7 mouse cellular contexts compared by ENCODE assay signal in genomic region chr14:25486742-25487469, GRCm38 (mm10). TPM values are rescaled to one million over a fixed set of nuclear protein-coding genes. Genes with fewer than 3 reads are reported as not detected.
DNase-seq lines count a peak whose midpoint lies in the region; ATAC-seq and TF ChIP-seq lines count a peak whose summit lies in the region.

No protein-coding gene starts in this region.

- H3K4me1 ChIP-seq in brown adipose tissue, adult 24 weeks (ENCODE audit: control insufficient read depth, insufficient read depth, insufficient read length, low read length) = peaks cover 87% of the 10 kb centered on the region
- peaks cover 62% of the 10 kb centered on the region for H3K4me1 ChIP-seq in midbrain, embryonic 16.5 days (ENCODE audit: control insufficient read depth, insufficient read depth, low read length)

- no peak for TF ChIP-seq CTCF in layer of hippocampus, adult 2 months (conservative IDR thresholded peaks at IDR 0.05)

- DNase-seq in layer of hippocampus, adult 2 months (ENCODE audit: low spot score in 2 of 2) = no peak
- DNase-seq in layer of hippocampus, adult 8-10 months (ENCODE audit: low spot score in 2 of 2) = no peak
- no peak for DNase-seq in gastrocnemius, postnatal 14 days
- DNase-seq in frontal cortex, postnatal 10 days (ENCODE audit: low spot score in 2 of 2) = no peak

- H3K27me3 ChIP-seq in midbrain, embryonic 16.5 days (ENCODE audit: control insufficient read depth, insufficient read depth, low read depth, low read length) = no peaks in the 10 kb centered on the region

- peak overlapping the region; percentile 2; the same call in 1 of the 2 replicates for H3K9ac ChIP-seq in midbrain, embryonic 16.5 days (ENCODE audit: low read depth, low read length)

- H3K4me2 ChIP-seq in midbrain, embryonic 16.5 days (ENCODE audit: low read length) = no peak overlapping the region

- no peaks in the 10 kb centered on the region for H3K36me3 ChIP-seq in midbrain, embryonic 16.5 days (ENCODE audit: control insufficient read depth, insufficient read depth, low read length)

- H3K9me3 ChIP-seq in midbrain, embryonic 16.5 days (replicated peaks; ENCODE audit: control insufficient read depth, low read length, poor library complexity, severe bottlenecking) = no peaks in the 10 kb centered on the region

- no peak overlapping the region for H3K4me3 ChIP-seq in layer of hippocampus, adult 2 months
- no peak overlapping the region for H3K4me3 ChIP-seq in brown adipose tissue, adult 24 weeks (ENCODE audit: insufficient read depth, low read depth, low read length)
- H3K4me3 ChIP-seq in midbrain, embryonic 16.5 days (ENCODE audit: low read depth, low read length) = no peak overlapping the region

- peak overlapping the region; percentile 60; the same call in 1 of the 2 replicates for H3K27ac ChIP-seq in layer of hippocampus, adult 2 months
- peak overlapping the region; percentile 35 for H3K27ac ChIP-seq in brown adipose tissue, adult 24 weeks (replicated peaks; ENCODE audit: low read depth, low read length)
- no peak overlapping the region for H3K27ac ChIP-seq in midbrain, embryonic 16.5 days (ENCODE audit: low read length)

- peak; percentile 52 to 59 for ATAC-seq in hematopoietic stem cell, adult 5-6 weeks (replicated peaks in 1 of 2; ENCODE audit: insufficient read depth in 1 of 2, low FRiP score in 2 of 2, low TSS enrichment in 1 of 2, low read depth in 1 of 2, poor library complexity in 2 of 2, severe bottlenecking in 2 of 2)
- no peak for ATAC-seq in midbrain, embryonic 16.5 days

- intact Hi-C loops in gastrocnemius, postnatal 14 days (cut with DNase I; ENCODE audit: low total_unique reads) = no loop called here

- 78% methylated on average over 9 of the region's 9 CpGs for WGBS in midbrain, embryonic 16.5 days

RNA-seq across cellular contexts. Expression of gene Zmiz1, which starts 27.9 kb away (rescaled TPM):
- total RNA-seq in layer of hippocampus, adult 2 months (2021) = 10 to 100 TPM; 87.7 to 99.3 TPM
- 100 to 1,000 TPM in 1 of 4 experiments, 10 to 100 TPM in 3; 77.0 to 102 (median 92.7) TPM for total RNA-seq in layer of hippocampus, adult 8-10 months (2022)
- 15.0 and 17.0 TPM in 2 replicates for polyA plus RNA-seq in brown adipose tissue, adult 24 weeks (2012; ENCODE audit: insufficient read depth, insufficient read length, missing spikeins)
- total RNA-seq in hematopoietic stem cell, adult 5-6 weeks (2017) = 9.8 and 17.0 TPM in 2 replicates
- 54.2 and 58.0 TPM in 2 replicates for polyA plus RNA-seq in midbrain, embryonic 16.5 days (2015; fragmentation: Nextera tagmentation; extraction: Ambion mirVana)
- 10 to 100 TPM; 30.3 to 36.0 TPM for total RNA-seq in gastrocnemius, postnatal 14 days (2021)
